Mouse (Mus musculus) cerebellum, adult 8-10 months (tissue): ENCODE measurements around the gene Agtrap.

Source experiments
- DNase-seq: peaks from one replicate; pipeline ENCODE4 v3.0.0; 2022

Gene Agtrap

GRCm38 (mm10) chr4:148101801-148102527 lies 14.1 kb upstream of the Agtrap start:
- DNase-seq, result peak; percentile 60

- no peak for DNase-seq
These were observed 10.8 kb upstream of the Agtrap start for GRCm38 (mm10) chr4:148098666-148099065.

GRCm38 (mm10) chr4:148097936-148098335 lies 10.1 kb upstream of the Agtrap start:
- DNase-seq, result no peak

GRCm38 (mm10) chr4:148095081-148095480 lies 7.2 kb upstream of the Agtrap start:
- DNase-seq, result no peak

- DNase-seq, result no peak
These were observed 6.3 kb upstream of the Agtrap start for GRCm38 (mm10) chr4:148094161-148094560.

GRCm38 (mm10) chr4:148092551-148093271 lies 4.9 kb upstream of the Agtrap start:
- no peak for DNase-seq

- no peak for DNase-seq
These were observed 3.4 kb upstream of the Agtrap start for GRCm38 (mm10) chr4:148091181-148091580.

- no peak for DNase-seq
These were observed 1.3 kb upstream of the Agtrap start for GRCm38 (mm10) chr4:148089166-148089565.

GRCm38 (mm10) chr4:148087091-148087906 lies 532 bp downstream of the Agtrap start:
- no peak for DNase-seq

- DNase-seq, result no peak
These were observed 1.9 kb downstream of the Agtrap start for GRCm38 (mm10) chr4:148085907-148086305.

- no peak for DNase-seq
These were observed 2.5 kb downstream of the Agtrap start for GRCm38 (mm10) chr4:148085131-148085906.

- no peak for DNase-seq
These were observed 3.5 kb downstream of the Agtrap start for GRCm38 (mm10) chr4:148084261-148084714.

GRCm38 (mm10) chr4:148083176-148083899 lies 4.5 kb downstream of the Agtrap start:
- DNase-seq, result no peak

- DNase-seq, result peak; percentile 51
These were observed 5.4 kb downstream of the Agtrap start for GRCm38 (mm10) chr4:148082257-148083044.

GRCm38 (mm10) chr4:148081201-148081600 lies 6.6 kb downstream of the Agtrap start:
- no peak for DNase-seq

GRCm38 (mm10) chr4:148080597-148080973 lies 7.2 kb downstream of the Agtrap start:
- peak; percentile 46 for DNase-seq

GRCm38 (mm10) chr4:148079944-148080596 lies 7.8 kb downstream of the Agtrap start:
- no peak for DNase-seq

GRCm38 (mm10) chr4:148079212-148079611 lies 8.6 kb downstream of the Agtrap start:
- no peak for DNase-seq

- no peak for DNase-seq
These were observed 11.9 kb downstream of the Agtrap start for GRCm38 (mm10) chr4:148075881-148076280.

- no peak for DNase-seq
These were observed 12.6 kb downstream of the Agtrap start for GRCm38 (mm10) chr4:148075259-148075658.
